Mouse (Mus musculus) spleen, adult 18-20 months (tissue): ENCODE data around the gene Ube2q2.
"Not testable (repeated sequence)": the region's sequence is repeated elsewhere in the genome, so short reads cannot be mapped to it uniquely, and the experiment has no call there.

Source experiments
- DNase-seq, 2 experiments: peaks; one replicate each; pipeline ENCODE4 v3.0.0; 2022; ENCODE audit warnings: mixed read lengths in 2 of 2

The Ube2q2 gene

DNA sequence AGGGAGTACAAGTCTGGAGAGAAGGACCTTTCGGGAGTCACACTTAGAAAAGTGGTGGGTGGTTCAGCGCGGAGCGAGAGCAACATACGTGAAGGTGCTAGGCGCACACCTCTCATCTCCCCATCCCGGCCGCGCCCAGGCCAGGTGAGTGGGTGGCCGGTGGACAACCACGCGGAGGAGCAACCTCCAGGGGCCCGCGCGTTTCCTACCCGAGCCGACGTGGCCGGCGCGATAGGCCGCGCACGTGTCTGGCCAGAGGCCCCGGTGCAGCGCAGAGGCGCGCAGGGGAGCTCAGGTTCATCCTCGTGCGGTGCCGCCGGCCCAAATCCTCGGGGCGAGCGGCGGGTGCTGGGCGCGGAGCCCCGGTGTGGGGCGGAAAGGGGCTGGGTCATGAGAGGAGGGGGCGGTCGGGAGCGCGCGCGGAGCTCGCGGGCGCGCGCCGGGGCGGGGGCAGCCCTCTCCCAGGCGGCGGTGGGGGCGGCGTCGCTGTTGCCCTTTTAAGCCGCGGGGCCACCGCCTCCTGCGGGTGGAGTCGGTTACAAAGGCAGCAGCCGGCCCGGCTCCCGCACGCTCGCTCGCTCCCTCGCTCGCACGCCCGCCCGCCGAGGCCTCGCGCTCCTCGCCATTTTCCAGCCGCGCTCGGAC is at the start of gene Ube2q2:
Ube2q2 (plus strand) TSS at position 1 of the 645 bp plus-strand sequence.
- peak; percentile 62 to 66 for DNase-seq

DNA sequence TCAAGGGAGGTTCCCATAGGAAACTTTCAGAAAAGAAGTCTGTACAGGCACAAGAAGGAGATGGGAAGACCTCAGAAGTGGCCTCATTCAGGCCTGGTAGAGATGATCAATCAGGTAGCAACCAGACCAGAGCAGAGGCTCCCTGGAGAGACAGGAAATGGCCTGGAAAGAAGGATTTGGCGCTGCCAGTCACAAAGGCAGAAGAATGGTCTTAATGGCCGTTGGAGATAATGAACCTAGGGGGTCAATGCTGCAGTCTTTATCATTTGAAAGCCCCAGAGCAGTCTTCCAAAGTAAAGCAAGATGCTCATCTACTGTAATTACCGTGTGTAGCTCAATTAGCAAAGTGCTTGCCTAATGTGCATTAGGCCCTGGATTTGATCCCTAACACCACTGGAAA is 47.5 kb upstream of the Ube2q2 start:
- DNase-seq: no peak

DNA sequence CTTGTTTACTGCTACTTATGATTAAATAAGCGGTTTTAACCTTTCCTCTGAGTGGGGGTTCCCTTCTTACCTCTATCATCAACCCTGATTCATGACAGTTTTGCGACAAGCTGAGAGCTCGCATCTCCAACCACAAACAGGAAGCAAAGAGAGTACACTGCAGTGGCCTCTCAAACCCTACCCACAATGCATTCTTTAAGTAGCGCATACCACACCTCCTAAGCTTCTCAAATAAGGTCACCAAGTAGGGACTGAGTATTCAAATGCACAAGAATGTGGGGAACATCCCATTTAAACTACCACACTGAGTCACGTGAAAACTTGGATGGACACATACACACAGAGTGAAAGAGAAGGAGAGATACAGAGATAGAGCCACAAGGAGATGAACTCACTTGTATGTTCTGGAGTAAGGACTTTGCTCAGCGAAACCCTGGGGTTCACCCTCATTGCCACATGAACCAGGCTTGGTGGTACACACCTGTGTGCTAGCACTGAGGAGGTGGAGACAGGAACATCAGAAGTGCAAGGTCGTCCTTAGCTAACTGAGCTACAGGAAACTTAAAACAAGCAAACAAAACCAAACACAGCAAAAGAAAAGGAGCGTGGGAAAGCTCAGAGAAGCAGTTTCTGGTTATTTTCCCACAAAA is 46.3 kb upstream of the Ube2q2 start:
- no peak for DNase-seq

DNA sequence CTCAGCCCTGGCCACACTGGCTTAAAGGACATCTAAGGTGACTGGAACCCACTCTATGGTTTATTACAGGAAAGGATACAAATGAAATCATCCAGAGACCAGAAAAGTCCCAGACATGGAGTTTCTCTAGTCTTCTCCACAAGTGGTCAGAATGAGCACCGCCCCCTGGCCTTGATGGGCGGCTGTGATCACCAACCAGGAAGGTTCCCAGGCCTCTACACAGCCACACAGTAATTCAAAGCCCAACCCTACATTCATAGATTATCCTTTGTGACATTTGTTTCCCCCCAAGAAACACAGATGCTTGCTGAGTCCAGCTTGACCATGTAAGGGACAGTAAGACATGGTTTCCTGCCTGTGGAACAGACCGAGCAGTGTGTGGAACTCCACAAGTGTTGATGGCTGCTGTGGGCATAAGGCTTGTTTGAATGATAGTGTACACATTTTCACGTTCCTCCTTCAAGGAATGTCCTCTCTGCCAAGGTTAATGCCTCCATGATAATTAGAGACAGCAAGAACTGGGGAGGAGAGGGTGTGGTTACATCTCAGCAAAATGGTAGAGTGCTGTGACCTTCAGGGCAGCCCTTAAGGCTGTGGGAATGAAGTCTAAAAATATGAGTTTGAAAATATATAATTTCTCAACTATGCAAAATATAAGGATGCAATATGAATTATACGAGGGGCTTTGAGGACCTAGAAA is 45.6 kb upstream of the Ube2q2 start:
- DNase-seq: no peak

DNA sequence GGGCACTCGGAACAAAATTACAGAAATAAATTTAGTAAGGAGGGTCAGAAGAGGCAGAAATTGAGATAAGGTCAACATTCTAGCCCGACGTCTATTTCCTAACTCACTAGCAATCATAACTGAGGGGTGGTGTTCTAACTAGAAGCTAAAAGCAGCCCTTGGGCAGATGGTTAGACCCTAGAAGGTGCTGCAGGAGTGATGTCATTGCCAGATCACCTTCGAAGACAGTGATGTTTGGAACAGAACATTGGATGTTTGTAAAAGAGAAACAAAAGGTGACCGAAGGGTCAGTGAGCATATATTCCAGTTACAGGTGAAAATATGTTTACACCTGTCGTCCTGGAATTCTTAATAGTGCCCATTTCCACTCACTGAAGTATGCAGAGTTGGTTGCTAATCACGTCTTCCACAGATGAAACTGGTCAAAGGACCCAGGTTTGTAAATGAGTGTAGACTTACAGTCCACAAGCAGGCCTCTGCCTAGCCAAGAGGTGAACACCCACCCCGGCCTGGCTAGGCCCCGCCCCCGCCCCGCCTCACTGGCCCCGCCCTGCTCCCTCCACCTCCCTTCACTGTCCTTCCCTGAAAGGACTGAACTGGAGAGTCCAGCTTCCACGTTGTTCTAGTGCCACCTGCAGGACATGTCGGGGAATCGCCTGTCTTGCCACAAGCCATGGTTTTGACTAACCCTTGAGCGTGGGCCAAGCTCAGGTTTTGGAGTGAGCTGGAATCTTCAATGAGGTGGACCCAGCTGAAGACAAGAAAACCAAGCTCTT is 38.4 kb upstream of the Ube2q2 start:
- peak; percentile 49 to 69 for DNase-seq

DNA sequence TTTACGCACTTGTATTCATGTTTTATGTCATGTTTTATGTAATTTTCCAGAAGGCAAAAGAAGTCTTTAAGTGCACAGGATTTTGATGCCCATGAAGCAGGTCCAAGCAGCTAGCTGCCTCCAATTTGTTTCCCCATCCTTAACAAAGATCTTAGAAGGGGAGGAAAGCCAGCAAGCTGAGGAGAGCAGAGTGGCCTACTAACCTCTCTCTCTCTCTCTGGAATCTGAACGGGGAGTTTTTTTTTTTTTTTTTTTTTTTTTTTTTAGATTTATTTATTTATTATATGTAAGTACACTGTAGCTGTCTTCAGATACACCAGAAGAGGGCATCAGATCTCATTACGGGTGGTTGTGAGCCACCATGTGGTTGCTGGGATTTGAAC is 37.8 kb upstream of the Ube2q2 start:
- not testable (repeated sequence) for DNase-seq

DNA sequence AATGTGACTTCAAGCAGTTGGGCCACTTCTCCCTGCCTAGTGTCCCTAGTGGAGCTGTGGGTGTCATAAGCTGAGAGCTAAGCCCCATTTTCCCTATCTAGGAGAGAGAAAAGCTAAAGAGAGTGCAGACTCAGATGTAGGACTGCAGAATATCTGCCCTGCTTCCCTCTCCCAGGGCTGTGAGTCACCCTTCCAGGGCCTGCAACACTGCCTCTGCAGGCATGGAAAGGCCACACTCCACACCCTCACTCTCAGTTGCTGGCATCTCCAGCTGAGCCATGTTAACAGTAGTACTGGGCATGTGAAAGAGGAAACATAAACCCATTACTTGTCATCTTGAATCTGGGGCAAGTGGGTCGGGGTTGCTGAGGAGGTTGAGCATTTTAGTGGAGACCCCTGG is 33.9 kb upstream of the Ube2q2 start:
- no peak for DNase-seq

DNA sequence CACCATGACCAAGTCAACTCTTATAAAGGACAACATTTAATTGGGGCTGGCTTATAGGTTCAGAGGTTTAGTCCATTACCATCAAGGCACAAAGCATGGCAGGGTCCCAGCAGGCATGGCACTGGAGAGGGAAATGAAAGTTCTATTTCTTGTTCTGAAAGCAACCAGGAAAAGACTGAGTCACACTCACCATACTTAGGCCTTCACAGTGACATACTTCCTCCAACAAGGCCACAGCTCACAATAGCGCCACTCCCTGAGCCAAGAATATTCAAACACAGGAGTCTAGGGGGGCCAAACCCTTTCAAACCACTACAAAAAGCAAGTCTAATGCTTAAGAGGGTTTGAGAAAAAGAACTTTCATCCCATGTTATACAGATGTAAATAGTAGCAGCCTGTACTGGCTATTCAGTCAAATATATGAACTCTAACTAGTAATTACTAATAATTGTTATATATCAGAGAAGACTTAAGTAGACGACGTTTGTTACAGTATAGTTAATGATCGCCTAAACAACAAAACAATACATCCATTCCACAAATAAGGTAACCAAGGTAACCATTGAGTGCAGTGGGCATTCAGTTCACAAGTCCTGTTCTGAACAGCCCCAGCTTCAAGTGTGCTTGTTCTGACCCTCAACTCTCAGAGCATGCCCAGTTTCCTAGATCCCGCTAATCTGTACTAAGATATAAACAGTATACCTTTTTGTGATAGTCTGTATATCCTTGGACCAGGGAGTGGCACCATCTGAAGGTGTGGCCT is 31.2 kb upstream of the Ube2q2 start:
- no peak for DNase-seq

DNA sequence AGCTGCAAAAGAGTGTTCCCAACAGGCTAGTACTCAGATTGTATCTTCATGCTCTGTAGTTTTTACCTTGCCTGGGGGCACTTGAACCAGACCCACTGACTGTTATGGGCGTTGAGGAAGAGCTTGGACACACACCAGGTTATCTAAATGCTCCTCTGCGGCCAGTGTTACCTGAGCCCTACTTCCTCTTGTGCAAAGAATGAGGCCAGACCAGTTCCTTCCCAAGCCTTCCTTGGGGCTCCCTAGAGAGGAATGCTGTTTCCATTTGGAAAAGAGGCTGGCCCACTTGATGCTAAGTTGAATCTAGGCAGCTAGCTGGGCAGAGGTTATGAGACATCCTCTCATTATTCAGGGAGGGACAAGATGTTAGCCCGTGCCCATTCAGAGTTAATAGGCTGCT is 26.1 kb upstream of the Ube2q2 start:
- no peak for DNase-seq

DNA sequence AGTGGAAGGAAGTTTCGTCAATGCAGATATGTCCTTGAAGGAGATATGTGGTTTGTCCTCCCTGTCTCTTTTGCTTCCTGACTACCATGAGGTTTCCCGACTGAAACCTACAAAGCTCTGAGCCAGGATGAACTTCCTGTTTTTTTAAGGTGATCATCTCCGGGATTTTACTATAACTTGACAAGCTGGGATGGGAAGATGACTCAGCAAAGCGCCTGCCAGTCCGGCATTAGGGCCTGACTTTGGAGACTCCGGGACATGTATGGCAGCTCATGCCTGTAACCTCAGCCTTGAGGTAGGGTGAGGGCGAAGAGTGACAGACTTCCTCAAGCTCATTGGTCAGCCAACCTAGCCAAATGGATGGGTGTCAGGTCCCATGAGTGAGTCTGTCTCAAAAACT is 22.9 kb upstream of the Ube2q2 start:
- DNase-seq: no peak

DNA sequence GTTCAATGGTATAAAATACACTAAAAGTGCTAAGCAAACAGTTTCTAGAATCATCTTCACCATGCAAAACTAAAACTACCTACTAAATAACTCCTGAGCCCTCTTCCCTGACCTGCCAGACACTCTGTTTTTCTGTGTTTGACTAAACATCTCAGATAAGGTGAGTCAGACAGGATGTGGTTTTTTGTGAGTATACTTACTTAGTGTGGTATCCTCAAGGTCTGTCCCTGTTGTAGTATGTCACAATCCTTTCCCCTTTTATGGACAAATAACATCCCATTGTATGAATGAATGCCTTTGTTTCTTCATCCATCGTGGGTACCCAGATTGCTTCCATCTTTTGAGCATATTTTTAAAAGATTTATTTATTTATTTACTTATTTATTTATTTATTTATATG is 22.4 kb upstream of the Ube2q2 start:
- no peak for DNase-seq

DNA sequence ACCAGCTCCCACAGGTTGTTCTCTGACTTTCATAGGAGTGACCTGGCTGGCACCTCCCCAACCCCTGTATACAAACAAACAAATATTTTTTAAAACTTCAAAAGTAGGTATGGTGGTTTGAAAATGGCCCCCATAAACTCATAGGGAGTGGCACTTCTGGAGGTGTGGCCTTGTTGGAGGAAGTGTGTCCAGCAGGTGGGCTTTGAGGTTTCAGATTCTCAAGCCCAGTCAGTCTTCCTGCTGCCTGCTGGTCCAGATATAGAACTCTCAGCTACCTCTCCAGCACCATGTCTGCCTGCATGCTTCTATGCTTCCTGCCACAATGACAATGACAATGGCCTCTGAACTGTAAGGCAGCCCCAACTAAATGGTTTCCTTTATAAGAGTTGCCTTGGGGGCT is 16.8 kb upstream of the Ube2q2 start:
- DNase-seq: no peak

DNA sequence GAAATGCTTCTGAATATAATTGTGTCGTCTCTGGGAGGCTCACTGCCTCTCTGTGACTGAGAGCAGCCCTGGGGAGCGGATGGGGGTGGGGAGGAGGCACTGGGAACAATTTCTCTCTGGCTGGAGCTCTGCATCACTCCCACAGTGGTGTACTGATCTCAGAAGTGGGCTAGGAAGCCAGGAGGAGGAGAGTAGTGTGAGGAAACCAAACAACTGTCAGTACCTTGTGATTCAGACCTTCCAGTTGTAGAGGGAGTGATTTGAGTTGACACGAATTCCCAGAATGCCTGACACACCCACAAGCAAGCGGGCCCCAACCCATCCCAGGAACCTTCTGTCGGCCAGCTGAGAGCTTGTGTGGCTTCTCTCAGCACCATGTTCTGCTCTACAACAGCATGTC is 12.1 kb upstream of the Ube2q2 start:
- no peak for DNase-seq

DNA sequence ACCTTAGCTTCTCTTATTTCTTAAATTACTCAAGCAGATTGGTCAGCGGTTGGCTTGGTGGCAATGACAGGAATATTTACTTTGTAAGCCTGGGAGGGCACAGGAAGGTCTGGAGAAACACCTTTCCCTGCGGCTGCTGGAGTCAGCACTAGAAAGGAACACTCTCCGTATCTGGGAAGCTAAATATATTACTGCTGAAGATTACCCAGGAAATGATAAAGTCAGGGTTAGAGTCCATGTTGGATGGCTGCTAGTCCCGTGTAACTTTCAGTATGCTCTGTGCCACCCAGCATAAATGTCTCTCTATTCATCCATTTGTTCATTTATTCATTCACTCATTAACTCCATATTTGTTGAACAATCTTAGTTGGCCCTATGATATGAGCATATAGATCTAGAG is 11.5 kb upstream of the Ube2q2 start:
- DNase-seq: no peak

DNA sequence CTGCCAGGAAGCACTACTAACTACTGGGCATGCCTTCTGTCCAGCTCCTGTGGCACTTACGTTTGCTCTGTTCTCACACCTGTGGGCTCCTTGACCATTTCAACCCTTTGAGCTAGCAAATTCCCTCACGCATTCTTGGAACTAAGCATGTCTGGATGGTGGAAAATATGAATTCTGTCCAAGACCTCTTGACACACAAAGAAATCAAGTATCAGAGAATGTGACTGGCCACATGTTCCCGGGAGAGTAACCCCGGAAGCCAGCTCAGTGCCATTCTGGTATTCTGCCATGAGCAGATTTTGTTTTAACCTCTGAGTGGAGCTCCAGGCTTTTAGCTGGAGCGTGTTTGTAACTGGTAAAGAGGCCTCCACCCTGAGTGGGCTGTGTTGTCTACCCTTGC is 8.7 kb upstream of the Ube2q2 start:
- no peak for DNase-seq

DNA sequence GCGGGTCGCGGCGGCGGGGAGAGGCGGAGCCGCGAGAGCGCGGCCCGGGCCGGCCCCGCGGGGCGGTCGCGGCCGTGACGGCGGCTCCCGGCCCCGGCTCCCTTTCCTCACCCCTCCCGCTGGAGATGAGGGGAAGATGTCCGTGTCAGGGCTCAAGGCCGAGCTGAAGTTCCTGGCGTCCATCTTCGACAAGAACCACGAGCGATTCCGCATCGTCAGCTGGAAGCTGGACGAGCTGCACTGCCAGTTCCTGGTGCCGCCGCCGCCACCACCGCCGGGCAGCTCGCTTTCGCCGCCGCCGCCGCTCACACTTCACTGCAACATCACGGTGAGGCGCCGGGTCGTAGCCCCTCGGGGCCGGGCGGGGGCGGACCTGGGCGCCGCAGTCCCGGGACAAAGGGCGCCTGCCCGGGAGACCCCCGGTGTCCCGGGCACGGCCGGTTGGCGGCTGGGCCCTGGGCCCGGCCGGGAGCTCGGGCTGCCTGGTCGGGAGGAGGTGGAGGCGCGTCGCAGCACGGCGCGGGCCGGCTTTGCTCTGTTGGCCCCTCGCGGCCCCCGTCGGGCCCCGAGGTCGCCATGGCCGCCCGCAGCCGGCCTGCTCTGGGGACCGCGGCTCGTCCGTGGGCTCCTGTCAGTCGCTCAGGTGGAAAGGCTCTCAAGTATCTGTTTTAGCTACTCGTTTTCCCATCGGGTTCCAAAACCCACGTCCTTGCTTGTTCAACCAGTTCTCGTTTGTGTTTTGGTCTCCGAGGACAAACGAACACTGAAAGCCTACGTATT is 1.0 kb downstream of the Ube2q2 start:
- DNase-seq: peak; percentile 40 to 60

DNA sequence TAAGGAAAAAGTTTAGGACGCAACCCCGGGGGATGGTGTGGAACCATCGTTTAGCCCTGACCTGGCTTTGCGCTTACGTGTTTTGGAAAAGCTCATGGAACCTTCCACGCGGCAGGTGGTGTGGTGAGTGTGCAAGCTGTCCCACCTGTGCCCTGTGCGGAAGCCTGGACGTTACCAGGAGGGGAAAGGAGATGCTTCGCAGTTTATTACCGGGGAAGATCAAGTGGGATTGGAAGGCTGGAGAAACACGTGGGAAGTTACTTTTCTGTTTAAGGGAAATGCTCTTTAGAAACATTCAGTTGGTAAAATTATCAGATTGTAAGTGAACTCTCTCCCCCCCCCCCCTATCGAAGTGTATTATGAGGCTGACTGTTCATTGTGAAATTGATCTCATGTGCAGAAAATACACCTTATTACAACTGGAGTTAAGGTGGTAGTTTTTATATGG is 1.6 kb downstream of the Ube2q2 start:
- DNase-seq: no peak

DNA sequence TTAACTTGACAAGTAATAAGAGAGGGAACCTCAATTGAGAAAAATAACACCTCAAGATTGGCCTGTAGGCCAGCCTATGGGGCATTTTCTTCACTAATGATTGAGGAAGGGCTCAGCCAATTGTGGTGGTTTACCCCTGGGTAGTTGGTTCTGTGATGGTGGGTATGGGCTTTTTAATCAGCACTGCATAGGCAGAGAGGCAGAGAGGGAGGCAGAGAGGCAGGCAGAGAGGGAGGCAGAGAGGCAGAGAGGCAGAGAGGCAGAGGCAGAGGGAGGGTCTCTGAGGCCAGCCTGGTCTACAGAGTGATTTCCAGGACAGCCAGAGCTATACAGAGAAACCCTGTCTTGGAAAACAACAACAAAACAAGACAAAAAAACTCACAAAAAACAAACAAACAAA is 2.4 kb downstream of the Ube2q2 start:
- DNase-seq: peak in 1 of 2 experiments; percentile 17

DNA sequence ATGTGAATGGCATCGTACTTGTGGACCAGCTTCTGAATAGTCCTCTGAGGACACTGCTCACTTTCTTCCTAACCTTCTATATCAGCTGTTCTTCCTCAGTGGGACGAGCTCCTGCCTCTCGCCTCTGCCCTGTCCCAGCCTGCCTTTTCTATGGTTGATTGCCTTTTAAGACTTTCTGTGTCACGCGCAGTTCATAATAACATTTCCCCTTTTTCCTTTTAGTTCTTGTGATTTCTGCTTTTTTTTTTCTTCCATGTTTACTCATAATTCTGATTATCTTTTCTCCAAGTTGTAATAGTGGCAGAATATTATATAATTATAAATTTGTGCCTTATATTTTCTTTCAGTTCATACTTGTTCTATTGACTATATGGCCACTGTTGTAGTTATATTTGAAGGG is 4.3 kb downstream of the Ube2q2 start:
- no peak for DNase-seq

DNA sequence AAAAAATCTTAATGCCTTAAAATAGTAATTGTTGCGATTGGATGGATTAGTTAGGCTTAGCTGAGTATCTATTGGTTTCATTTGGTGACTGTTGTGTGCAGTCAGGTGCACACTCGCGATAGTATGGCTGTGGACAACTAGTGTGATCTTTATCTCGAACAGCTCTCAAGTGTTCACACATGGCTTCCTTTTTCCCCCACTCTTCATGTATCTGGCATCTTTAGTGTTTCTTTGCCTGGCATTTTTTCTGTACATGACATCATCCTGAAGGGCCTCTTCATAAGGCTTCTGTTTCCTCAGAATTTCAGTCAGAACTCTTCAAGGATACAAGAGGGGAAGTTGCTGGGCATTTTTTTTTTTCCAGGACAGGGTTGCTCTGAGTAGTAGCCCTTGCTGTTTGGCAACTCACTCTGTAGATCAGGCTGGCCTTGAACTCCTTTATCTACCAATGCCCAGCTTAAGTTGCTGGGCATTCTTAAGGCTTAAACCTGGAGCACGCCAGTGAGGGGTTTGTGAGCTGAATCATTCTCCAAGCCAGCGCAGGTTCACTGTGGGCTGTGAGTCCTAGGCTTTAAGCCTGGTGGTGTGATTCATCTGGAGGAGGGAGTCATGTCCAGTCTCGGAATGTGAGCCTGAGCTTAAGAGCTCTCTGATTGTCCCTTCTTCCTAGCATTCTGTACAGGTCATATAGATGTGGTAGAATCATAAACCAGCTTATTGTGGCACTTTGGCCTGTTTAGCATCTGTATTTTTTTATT is 22.2 kb downstream of the Ube2q2 start:
- no peak for DNase-seq

DNA sequence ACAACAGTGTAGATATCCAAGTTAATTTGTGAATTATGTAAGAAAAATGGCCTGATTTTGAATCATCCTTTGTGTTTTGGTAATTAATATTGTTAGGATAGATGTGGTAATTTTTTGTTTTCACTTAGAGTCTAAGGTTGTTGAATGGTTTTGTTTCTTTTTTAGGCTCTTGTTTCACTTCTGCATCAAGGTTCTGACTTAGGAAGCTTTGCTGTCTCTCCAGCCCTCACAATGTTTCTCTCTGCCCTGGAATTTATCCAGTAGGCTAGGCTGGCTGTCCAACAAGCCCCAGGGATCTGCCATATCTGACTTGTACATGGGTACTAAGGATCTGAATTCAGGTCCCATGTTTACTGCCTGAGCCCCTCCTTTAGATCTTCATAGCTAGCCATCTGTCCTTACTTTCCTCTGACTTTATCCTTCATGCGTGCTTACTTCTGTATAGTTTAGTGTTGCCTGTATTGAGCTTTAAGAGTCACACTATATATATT is 23.6 kb downstream of the Ube2q2 start:
- DNase-seq: no peak
